Mouse (Mus musculus): ENCODE data around the gene Kcnk13.

The Kcnk13 gene

DNA sequence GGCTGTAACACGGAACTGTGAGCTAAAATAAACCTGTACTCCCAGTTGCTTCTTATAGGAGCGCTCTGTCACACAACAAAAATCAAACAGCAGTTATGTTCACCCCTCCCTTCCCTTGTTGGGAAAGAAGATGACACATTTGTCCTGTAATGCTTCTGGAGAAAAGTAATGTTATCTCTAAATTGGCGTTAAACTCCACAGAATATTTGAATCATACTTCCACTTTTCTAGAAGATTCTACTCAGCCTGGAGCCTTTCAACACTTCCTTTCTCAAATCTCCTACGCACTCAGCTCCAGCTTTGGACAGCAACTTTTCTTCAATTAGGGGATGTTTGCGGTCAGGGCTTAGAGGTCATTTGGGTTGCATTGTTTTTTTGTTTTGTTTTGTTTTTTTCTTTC is 125.0 kb downstream of the Kcnk13 start:
- DNase-seq (ENCODE audit: low read depth, low spot score): no peak

DNA sequence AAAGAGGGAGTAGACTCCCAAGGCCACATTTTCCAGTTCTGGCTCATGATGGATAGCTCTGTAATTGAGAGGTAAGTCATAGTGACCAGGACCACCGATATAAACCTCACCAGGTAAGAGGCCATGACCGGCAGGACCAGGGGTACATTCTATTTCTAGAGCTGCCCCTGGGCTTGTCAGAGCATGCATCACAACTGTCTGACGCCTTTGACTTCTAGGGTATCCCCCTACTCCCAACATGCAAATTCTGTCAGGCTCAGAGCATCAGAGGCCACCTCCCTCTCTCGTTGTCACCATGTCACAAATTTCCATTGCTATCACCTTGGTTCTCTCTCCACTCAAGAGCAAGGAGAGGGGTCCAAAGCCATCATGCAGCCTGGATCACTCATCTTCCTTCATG is 126.5 kb downstream of the Kcnk13 start:
- DNase-seq (ENCODE audit: low read depth, low spot score): no peak

DNA sequence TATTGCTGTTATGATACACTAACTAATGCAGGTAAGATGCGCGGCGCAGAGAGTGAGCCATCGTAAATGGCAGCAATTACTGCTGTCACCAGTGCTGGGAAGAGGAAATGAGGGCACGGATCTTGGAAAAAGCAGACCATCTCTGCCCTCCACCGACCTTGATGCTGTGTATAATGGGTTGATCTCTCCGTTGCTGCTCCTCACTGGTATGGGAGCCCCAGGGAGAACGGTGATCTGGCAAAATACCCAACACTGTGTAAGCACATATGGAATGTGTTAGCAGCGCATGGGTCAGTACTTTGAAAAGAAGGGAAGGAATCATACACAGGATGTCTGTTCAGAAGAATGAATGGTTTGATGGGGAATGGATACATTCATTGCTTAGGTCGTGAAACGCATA is 128.7 kb downstream of the Kcnk13 start:
- no peak for DNase-seq (ENCODE audit: low read depth, low spot score)

DNA sequence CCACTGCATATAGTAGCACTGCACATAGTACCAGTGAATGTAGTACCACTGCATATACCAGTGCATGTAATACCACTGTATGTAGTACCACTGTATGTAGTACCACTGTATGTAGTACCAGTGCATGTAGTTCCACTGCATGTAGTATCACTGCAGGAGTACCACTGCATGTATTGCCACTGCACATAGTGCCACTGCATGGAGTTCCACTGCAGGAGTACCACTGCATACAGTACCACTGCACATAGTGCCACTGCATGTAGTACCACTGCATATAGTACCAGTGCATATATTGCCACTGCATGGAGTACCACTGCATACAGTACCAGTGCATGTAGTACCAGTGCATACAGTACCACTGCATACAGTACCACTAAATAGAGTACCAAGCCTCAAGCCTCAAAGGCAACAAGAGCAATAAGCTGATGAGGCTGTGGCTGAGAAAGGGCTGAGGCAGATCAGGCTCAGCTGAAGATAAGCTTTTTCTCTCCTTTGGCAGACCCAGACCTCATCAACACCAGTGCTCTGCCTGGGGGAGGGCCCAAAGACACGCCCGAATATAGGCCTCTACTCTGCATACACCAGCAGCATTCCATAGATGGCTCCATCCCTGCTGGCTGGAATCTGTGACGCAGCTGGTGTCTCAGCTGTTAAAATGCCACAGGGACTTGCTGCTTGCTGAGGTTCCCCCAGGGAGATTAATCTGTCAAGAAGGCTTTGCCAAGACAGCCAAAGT is 135.8 kb downstream of the Kcnk13 start:
- no peak for DNase-seq (ENCODE audit: low read depth, low spot score)

DNA sequence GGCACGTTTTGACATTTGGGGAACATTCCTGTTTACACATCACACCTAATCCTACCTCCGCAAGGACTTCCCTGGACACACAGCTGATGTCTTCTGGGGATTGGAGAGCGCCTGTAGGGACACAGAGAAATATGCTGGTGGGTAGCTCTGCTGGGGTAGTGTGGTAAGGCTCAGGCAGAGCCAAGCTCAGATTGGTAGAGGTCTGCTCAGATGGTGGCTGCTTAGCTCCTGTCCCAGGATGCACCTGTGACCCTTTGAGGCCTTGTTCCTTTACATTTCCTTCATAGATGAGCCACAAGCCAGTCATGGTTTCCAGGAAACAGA is 136.4 kb downstream of the Kcnk13 start:
- DNase-seq (ENCODE audit: low read depth, low spot score): no peak

DNA sequence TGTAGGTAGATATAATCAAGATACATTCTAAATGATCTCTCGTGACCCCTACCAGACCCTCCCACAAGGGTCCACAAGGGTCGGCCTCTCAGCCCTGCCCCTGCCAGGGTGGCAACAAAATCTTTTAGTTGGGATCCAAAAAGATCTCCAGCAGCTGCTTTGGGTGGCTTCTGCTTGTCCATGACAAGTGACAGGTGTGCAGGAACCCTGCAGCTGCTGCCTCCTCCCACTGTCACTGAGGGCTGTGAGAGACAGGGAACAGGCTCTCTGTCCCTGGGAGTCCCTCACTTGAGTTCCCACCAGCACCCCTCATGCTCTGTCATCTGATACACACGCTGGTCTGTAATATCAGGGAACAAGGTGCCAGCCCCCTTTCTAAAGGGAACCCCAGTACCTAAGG is 137.4 kb downstream of the Kcnk13 start:
- no peak for DNase-seq (ENCODE audit: low read depth, low spot score)

DNA sequence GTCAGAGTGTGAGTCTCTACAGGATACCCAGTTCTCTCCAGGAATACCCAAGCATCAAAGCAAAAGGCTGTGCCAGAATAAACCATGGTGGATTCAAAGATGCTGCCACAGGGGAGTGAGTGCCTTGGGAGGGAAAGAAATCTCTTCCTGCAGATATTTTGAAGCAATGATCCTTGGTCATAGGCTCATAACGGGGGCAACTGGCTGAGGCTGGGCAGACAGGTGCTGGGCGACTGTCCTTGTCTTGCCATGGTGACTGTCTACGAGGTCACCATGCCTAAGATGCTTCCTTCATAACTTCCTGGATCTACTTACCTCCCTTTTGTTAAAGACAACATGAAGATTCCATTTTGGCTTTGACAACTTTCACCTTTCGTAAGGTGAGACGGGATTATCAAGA is 140.2 kb downstream of the Kcnk13 start:
- no peak for DNase-seq (ENCODE audit: low read depth, low spot score)

DNA sequence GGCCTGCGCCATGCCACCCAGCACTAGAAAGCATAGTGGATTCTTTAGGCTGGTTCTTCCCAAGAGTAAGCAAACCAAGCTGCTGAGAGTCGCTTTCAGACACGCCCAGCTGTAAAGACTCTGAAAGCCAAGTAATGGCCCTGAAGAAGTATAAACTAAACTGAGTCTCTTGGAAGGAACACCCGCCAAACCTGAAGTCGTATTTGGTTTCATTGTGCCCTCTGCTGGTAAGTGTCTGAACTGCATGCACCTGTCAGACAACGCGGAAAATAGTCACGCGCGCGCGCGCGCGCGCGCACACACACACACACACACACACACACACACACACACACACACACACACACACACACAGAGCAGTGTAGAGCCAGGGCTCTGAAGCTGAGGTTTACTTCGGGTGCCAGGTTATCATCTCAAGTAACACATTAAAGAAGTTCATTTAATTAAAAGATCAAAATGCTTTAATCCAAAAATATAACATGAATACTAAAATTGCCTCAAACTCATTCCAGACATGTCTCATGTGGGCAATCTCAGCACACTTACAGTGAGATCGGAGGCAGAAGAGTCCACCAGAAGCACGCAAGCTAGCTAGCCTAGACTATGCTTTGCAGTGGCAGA is 142.1 kb downstream of the Kcnk13 start:
- peak; percentile 53 for DNase-seq (ENCODE audit: low read depth, low spot score)

DNA sequence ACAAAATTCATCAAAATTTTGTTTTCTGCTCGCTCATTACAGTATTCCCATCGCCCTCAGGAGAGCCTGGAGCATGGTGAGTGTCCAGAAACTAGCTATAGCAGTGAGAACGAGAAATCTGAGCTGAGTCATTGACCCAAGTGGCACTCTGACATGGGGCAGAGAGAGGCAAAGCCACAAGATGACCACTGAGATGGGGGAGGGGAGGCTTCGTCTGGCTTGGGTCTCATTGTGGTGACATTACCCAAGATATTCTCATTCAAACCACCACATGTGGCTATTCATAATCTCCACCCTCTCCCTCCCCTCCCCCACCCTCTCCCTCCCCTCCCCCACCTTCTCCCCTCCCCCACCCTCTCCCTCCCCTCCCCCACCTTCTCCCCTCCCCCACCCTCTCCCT is 143.1 kb downstream of the Kcnk13 start:
- no peak for DNase-seq (ENCODE audit: low read depth, low spot score)

DNA sequence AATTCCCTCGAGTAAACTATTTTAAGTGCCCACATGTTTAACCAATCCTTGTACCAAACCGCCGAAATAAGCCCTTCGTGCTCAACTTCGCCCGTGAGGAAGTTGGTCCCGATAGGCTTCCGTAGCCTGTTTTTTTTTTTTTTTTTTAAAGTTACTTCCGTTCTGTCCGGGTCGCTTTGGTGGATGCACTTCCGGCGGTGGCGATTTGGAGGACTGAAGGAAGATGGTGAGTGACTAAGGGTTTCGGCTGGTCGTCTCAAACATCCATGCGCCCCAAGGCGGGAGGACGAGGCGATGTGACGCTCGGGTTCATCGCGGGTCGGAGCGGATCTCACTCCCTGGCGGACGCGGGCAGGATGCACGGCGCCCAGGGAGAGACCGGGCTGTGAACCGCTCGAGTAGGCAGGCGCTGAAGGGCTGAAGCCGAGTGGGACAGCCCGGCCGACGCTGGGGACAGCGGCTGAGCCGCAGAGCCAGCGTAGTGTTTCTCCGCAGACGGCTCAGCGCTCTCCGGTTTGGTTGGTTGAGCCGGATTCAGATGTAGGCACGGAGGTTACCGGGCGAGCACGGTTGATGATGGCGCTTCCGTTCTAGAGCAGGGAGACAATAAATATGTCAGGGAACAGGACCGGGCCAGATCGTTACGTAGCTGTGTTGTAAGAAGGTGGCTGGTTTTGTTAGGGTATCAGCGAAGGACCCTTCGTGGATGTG is 145.8 kb downstream of the Kcnk13 start, which contains the start of gene Psmc1:
TSS of gene Psmc1 (plus strand) at position 169 of the 711 bp plus-strand sequence.
- DNase-seq (ENCODE audit: low read depth, low spot score): peak; percentile 88
